Comparison of ENCODE assay signal across 16 mouse cellular contexts in the genomic region with DNA sequence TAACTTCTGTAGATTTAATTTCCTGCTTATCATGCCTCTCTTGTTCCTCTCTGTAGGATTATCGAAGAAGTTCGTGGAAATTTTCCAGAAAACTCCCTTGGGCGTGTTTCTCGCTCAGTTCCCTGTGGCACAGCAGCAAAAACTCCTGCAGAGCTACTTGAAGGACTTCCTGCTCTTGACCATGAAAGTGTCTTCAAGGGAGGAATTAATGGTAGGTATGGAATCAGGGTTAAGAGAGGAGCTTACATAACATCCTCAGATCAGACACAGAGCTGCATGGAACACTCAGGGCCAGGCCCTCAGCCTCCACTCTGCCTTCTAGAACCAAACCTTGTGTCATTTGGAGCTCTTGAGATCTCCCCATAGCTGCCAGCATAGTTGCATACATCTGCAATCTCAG.
"Had no signal": no experiment of that assay in that cellular context is flagged by ENCODE, and none has a peak within 500 bp of the region (broad histone marks: within the 10 kb centered on the region; RNA-seq: fewer than 3 reads in every experiment).

No protein-coding gene starts in this region.

- H3K4me3 ChIP-seq: liver, embryonic 13.5 days; liver, embryonic 15.5 days; megakaryocyte, embryonic 14.5 days; midbrain, embryonic 13.5 days; midbrain, embryonic 15.5 days; neural tube, embryonic 12.5 days; stomach, embryonic 15.5 days had no signal

- H3K4me2 ChIP-seq: liver, embryonic 13.5 days; liver, embryonic 15.5 days; lung, embryonic 14.5 days; midbrain, embryonic 11.5 days; midbrain, embryonic 13.5 days; midbrain, embryonic 15.5 days; neural tube, embryonic 12.5 days; stomach, embryonic 15.5 days had no signal

- H3K9me3 ChIP-seq: liver, embryonic 13.5 days; liver, embryonic 15.5 days; megakaryocyte, embryonic 14.5 days; midbrain, embryonic 13.5 days; midbrain, embryonic 15.5 days; neural tube, embryonic 12.5 days; stomach, embryonic 15.5 days had no signal

- H3K36me3 ChIP-seq: midbrain, embryonic 13.5 days; midbrain, embryonic 15.5 days; neural tube, embryonic 12.5 days had no signal

- H3K4me1 ChIP-seq: liver, embryonic 13.5 days; liver, embryonic 15.5 days; megakaryocyte, embryonic 14.5 days; midbrain, embryonic 13.5 days; midbrain, embryonic 15.5 days; neural tube, embryonic 12.5 days; stomach, embryonic 15.5 days had no signal

- H3K27me3 ChIP-seq: liver, embryonic 13.5 days; liver, embryonic 15.5 days; megakaryocyte, embryonic 14.5 days; midbrain, embryonic 13.5 days; midbrain, embryonic 15.5 days; neural tube, embryonic 12.5 days; stomach, embryonic 15.5 days had no signal

- ATAC-seq: liver, postnatal 0 days; midbrain, embryonic 13.5 days; midbrain, embryonic 15.5 days had no signal

- H3K9ac ChIP-seq: liver, embryonic 13.5 days; liver, embryonic 15.5 days; liver, postnatal 0 days; lung, embryonic 14.5 days; midbrain, embryonic 13.5 days; midbrain, embryonic 15.5 days; neural tube, embryonic 12.5 days; stomach, embryonic 15.5 days had no signal

- DNase-seq: liver, embryonic 13.5 days; liver, postnatal 0 days; lung, embryonic 14.5 days; right cerebral cortex, postnatal 14 days; thymus, adult 2 months; thymus, postnatal 25 days; thymus, postnatal 4 days had no signal

- H3K27ac ChIP-seq: liver, embryonic 13.5 days; liver, embryonic 15.5 days; macrophage; midbrain, embryonic 13.5 days; midbrain, embryonic 15.5 days; neural tube, embryonic 12.5 days; stomach, embryonic 15.5 days; stomach, postnatal 0 days had no signal
